Mouse (Mus musculus) R1 (cell line): Measurements from ENCODE around the gene Srrd.
A peak's percentile ranks its signal among the peaks of the same experiment; 100 is the strongest.

ENCODE experiments used
- DNase-seq: peaks from one replicate; pipeline ENCODE4 v3.0.0-alpha.2; 2018; ENCODE audit warnings: low read depth, low spot score

The Srrd gene

GRCm38 (mm10) chr5:112359520-112359919 lies 16.7 kb upstream of the Srrd start:
- DNase-seq: no peak

GRCm38 (mm10) chr5:112356322-112356721 lies 13.5 kb upstream of the Srrd start:
- DNase-seq: no peak

GRCm38 (mm10) chr5:112355910-112356309 lies 13.1 kb upstream of the Srrd start, which contains the start of gene Gm6583:
TSS of gene Gm6583 (minus strand) at chr5:112356033.
- peak; percentile 55 for DNase-seq

GRCm38 (mm10) chr5:112355493-112355892 lies 12.7 kb upstream of the Srrd start:
- DNase-seq: no peak

- DNase-seq: no peak
Observed at GRCm38 (mm10) chr5:112349169-112349568, 6.3 kb upstream of the Srrd start.

GRCm38 (mm10) chr5:112346211-112346965 lies 3.5 kb upstream of the Srrd start:
- no peak for DNase-seq

- DNase-seq: no peak
Observed at GRCm38 (mm10) chr5:112344092-112344960, 1.5 kb upstream of the Srrd start.

GRCm38 (mm10) chr5:112343205-112343595 lies 360 bp upstream of the Srrd start:
- DNase-seq: peak; percentile 53

- DNase-seq: no peak
Observed at GRCm38 (mm10) chr5:112339215-112339614, 3.6 kb downstream of the Srrd start.

GRCm38 (mm10) chr5:112337004-112337403 lies 5.8 kb downstream of the Srrd start:
- no peak for DNase-seq

- DNase-seq: peak; percentile 59
Observed at GRCm38 (mm10) chr5:112335473-112335872, 7.4 kb downstream of the Srrd start.

GRCm38 (mm10) chr5:112329805-112330564 lies 12.9 kb downstream of the Srrd start:
- DNase-seq: no peak

GRCm38 (mm10) chr5:112327854-112328253 lies 15.0 kb downstream of the Srrd start:
- DNase-seq: no peak

GRCm38 (mm10) chr5:112326446-112327009 lies 16.3 kb downstream of the Srrd start:
- no peak for DNase-seq

GRCm38 (mm10) chr5:112325546-112326445 lies 17.0 kb downstream of the Srrd start, which contains the start of gene Tfip11:
TSS of gene Tfip11 (plus strand) at chr5:112326358.
- peak; percentile 96 for DNase-seq

GRCm38 (mm10) chr5:112324637-112325545 lies 17.9 kb downstream of the Srrd start:
- DNase-seq: peak; percentile 88

- DNase-seq: no peak
Observed at GRCm38 (mm10) chr5:112323246-112323645, 19.6 kb downstream of the Srrd start.

GRCm38 (mm10) chr5:112321376-112321775 lies 21.5 kb downstream of the Srrd start:
- DNase-seq: no peak

- no peak for DNase-seq
Observed at GRCm38 (mm10) chr5:112320936-112321335, 21.9 kb downstream of the Srrd start.
